In the genomic region with DNA sequence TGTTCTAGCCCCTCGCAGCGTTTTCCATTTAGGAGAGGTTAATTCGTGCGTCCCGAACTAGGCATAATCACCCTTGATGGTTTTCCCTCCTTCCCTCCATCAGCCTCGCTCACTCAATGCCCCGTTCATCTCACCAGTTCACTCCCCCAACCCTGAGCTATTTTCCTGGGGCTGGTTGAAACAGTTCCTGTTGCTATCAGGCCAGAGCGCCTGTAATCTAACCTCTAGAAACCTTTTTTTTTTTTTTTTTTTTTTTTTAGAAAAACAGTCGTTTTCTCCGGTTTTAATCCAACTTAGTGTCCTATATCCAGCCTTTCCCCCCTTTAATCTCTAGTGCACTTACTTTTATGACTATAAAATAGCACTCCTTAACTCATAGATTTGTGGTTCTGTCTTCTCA, we compare ENCODE assay signal across 8 mouse cellular contexts. TPM values are rescaled to one million over a fixed set of nuclear protein-coding genes. Genes with fewer than 3 reads are reported as not detected.
A peak's percentile ranks its signal among the peaks of the same experiment; 100 is the strongest.
DNase-seq lines count a peak whose midpoint lies in the region; ATAC-seq and TF ChIP-seq lines count a peak whose summit lies in the region.

No protein-coding gene starts in this region.

- no peak for DNase-seq in heart, adult 9 months (ENCODE audit: low spot score in 2 of 2)
- no peak for DNase-seq in ES-E14 (ENCODE audit: low read depth, low spot score)
- no peak for DNase-seq in adrenal gland, adult (ENCODE audit: inconsistent age in 2 of 2, low spot score in 1 of 2)

- H3K36me3 ChIP-seq in heart, embryonic 14.5 days (ENCODE audit: control insufficient read depth, insufficient read depth, low read length) = no peaks in the 10 kb centered on the region
- H3K36me3 ChIP-seq in ES-E14 (ENCODE audit: control insufficient read depth, insufficient read depth, low read length, poor library complexity, severe bottlenecking) = no peaks in the 10 kb centered on the region
- no peaks in the 10 kb centered on the region for H3K36me3 ChIP-seq in forebrain, embryonic 15.5 days
- H3K36me3 ChIP-seq in liver, embryonic 16.5 days (ENCODE audit: control insufficient read depth, insufficient read depth) = no peaks in the 10 kb centered on the region

- in situ Hi-C loops in ES-E14 (cut with MboI; ENCODE audit: low sequenced_read_pairs in 2 of 2, unreplicated experiment in 2 of 2) = loop anchor here in 1 of 2 experiments (25.0 kb wide), 1 partner anchor 168 kb away; no protein-coding TSS in a partner anchor

- peak overlapping the region; percentile 74 to 95 for H3K27ac ChIP-seq in heart, embryonic 14.5 days (replicated peaks in 1 of 2; ENCODE audit: control insufficient read depth in 1 of 2, insufficient read depth in 1 of 2, low read depth in 2 of 2, low read length in 2 of 2)
- no peak overlapping the region for H3K27ac ChIP-seq in ES-E14 (ENCODE audit: insufficient read depth, low read depth, low read length, poor library complexity, severe bottlenecking)
- H3K27ac ChIP-seq in forebrain, embryonic 15.5 days (replicated peaks) = 0 out of 2 replicates have a peak overlapping the region, but pooled peaks have one; percentile 73
- peak overlapping the region; percentile 98 for H3K27ac ChIP-seq in liver, embryonic 16.5 days (ENCODE audit: low read length)

- no peaks in the 10 kb centered on the region for H3K27me3 ChIP-seq in heart, embryonic 14.5 days (ENCODE audit: control insufficient read depth, insufficient read depth, low read length)
- H3K27me3 ChIP-seq in forebrain, embryonic 15.5 days = no peaks in the 10 kb centered on the region
- H3K27me3 ChIP-seq in liver, embryonic 16.5 days (ENCODE audit: control insufficient read depth, insufficient read depth, low read depth, low read length) = no peaks in the 10 kb centered on the region

- H3K9ac ChIP-seq in heart, embryonic 14.5 days (ENCODE audit: low read length) = peak overlapping the region; percentile 77
- peak overlapping the region; percentile 77; the same call in 1 of the 2 replicates for H3K9ac ChIP-seq in ES-E14 (ENCODE audit: insufficient read depth, low read depth, low read length, poor library complexity, severe bottlenecking)
- peak overlapping the region; percentile 71 for H3K9ac ChIP-seq in forebrain, embryonic 15.5 days (replicated peaks)
- H3K9ac ChIP-seq in liver, embryonic 16.5 days (ENCODE audit: low read depth, low read length) = peak overlapping the region; percentile 88

- H3K4me3 ChIP-seq in heart, embryonic 14.5 days (ENCODE audit: control insufficient read depth in 1 of 2, insufficient read depth in 1 of 2, low read depth in 1 of 2, low read length in 2 of 2) = peak overlapping the region; percentile 59 to 60
- H3K4me3 ChIP-seq in ES-E14 (ENCODE audit: insufficient read depth in 1 of 2, low read depth in 1 of 2, low read length in 2 of 2, poor library complexity in 1 of 2, severe bottlenecking in 1 of 2) = peak overlapping the region; percentile 82
- H3K4me3 ChIP-seq in forebrain, embryonic 15.5 days = peak overlapping the region; percentile 75
- H3K4me3 ChIP-seq in liver, embryonic 16.5 days (ENCODE audit: low read depth, low read length) = peak overlapping the region; percentile 78

- ATAC-seq in heart, embryonic 14.5 days (ENCODE audit: insufficient number of reproducible peaks, insufficient read depth, low FRiP score, low read depth) = no peak
- ATAC-seq in forebrain, embryonic 15.5 days (replicated peaks) = peak; percentile 4; the same call in 1 of the 2 replicates
- ATAC-seq in liver, embryonic 16.5 days (ENCODE audit: low read depth) = no peak
- ATAC-seq in cerebellum, adult (ENCODE audit: insufficient number of reproducible peaks, low FRiP score, low TSS enrichment) = no peak
- no peak for ATAC-seq in megakaryocyte progenitor cell, adult 5-6 weeks (replicated peaks; ENCODE audit: poor library complexity)

- peak overlapping the region; percentile 93 for H3K4me2 ChIP-seq in heart, embryonic 14.5 days (ENCODE audit: low read length)
- peak overlapping the region; percentile 75 for H3K4me2 ChIP-seq in forebrain, embryonic 15.5 days (replicated peaks)
- peak overlapping the region; percentile 82 for H3K4me2 ChIP-seq in liver, embryonic 16.5 days (ENCODE audit: low read depth, low read length)

- H3K9me3 ChIP-seq in heart, embryonic 14.5 days (ENCODE audit: control insufficient read depth, low read length) = no peaks in the 10 kb centered on the region
- H3K9me3 ChIP-seq in ES-E14 (ENCODE audit: control insufficient read depth, insufficient read depth, low read depth, low read length) = no peaks in the 10 kb centered on the region
- H3K9me3 ChIP-seq in forebrain, embryonic 15.5 days = no peaks in the 10 kb centered on the region
- H3K9me3 ChIP-seq in liver, embryonic 16.5 days (replicated peaks; ENCODE audit: control insufficient read depth, low read length) = no peaks in the 10 kb centered on the region

- peaks cover 3 to 8% of the 10 kb centered on the region in 2 experiments for H3K4me1 ChIP-seq in heart, embryonic 14.5 days (ENCODE audit: control insufficient read depth in 2 of 2, insufficient read depth in 2 of 2, low read length in 2 of 2)
- peaks cover 2 to 6% of the 10 kb centered on the region in 2 experiments; a peak in 3 of 4 replicates for H3K4me1 ChIP-seq in ES-E14 (ENCODE audit: control insufficient read depth in 2 of 2, insufficient read depth in 2 of 2, low read length in 2 of 2, poor library complexity in 1 of 2)
- H3K4me1 ChIP-seq in forebrain, embryonic 15.5 days = peaks cover 18% of the 10 kb centered on the region
- H3K4me1 ChIP-seq in liver, embryonic 16.5 days (ENCODE audit: control insufficient read depth, low read depth, low read length) = peaks cover 41% of the 10 kb centered on the region

- whole genome bisulfite sequencing in heart, embryonic 14.5 days = 2% methylated on average over 10 of the region's 10 CpGs
- 5% methylated on average over 10 of the region's 10 CpGs for whole genome bisulfite sequencing in forebrain, embryonic 15.5 days
- WGBS in liver, embryonic 16.5 days (ENCODE audit: insufficient replicate concordance) = 3% methylated on average over 10 of the region's 10 CpGs

TF ChIP-seq in ES-E14, 5 proteins besides CTCF, POLR2A, EP300 and RAD21:
- TF ChIP-seq HCFC1 (IDR thresholded peaks at IDR 0.05; ENCODE audit: borderline replicate concordance, insufficient read depth, low read length) (no peak), ZNF384 (IDR thresholded peaks at IDR 0.05; ENCODE audit: low read depth, low read length) (no peak), CHD2 (IDR thresholded peaks at IDR 0.05; ENCODE audit: low read depth, low read length) (no peak), MAFK (IDR thresholded peaks at IDR 0.05; ENCODE audit: insufficient read depth, low read depth, low read length) (no peak), ZC3H11A (IDR thresholded peaks at IDR 0.05; ENCODE audit: borderline replicate concordance, low read depth, low read length) (no peak)
TF ChIP-seq in ES-E14: peak in this region for 0.

RNA-seq across cellular contexts. Expression of a gene that starts 0.8 kb away (rescaled TPM):
- polyA plus RNA-seq in heart, embryonic 14.5 days (2014; fragmentation: Nextera tagmentation; extraction: Ambion mirVana) = 1.6 and 1.8 TPM in 2 replicates
- total RNA-seq in ES-E14 (2012; rRNA removed) = 4.3 TPM in 2 replicates
- polyA plus RNA-seq in forebrain, embryonic 15.5 days (2015; fragmentation: Nextera tagmentation; extraction: Ambion mirVana) = 3.8 and 3.9 TPM in 2 replicates
- 3.1 and 3.3 TPM in 2 replicates for polyA plus RNA-seq in liver, embryonic 16.5 days (2015; fragmentation: Nextera tagmentation; extraction: Ambion mirVana)
- 2.0 and 4.5 TPM in 2 replicates for total RNA-seq in megakaryocyte progenitor cell, adult 5-6 weeks (2015)
- total RNA-seq in megakaryocyte progenitor cell, adult 5-6 weeks (2017) = 2.5 and 4.1 TPM in 2 replicates

RNA-seq across cellular contexts. Expression of a gene that starts 38.4 kb away (rescaled TPM):
- polyA plus RNA-seq in heart, embryonic 14.5 days (2014; fragmentation: Nextera tagmentation; extraction: Ambion mirVana) = 19.7 and 22.2 TPM in 2 replicates
- total RNA-seq in ES-E14 (2012; rRNA removed) = 10.3 and 11.4 TPM in 2 replicates
- polyA plus RNA-seq in forebrain, embryonic 15.5 days (2015; fragmentation: Nextera tagmentation; extraction: Ambion mirVana) = 8.5 and 10.3 TPM in 2 replicates
- polyA plus RNA-seq in liver, embryonic 16.5 days (2015; fragmentation: Nextera tagmentation; extraction: Ambion mirVana) = 5.7 and 6.1 TPM in 2 replicates
- 0.95 and 2.6 TPM in 2 replicates for total RNA-seq in megakaryocyte progenitor cell, adult 5-6 weeks (2015)
- 0.33 and 2.5 TPM in 2 replicates for total RNA-seq in megakaryocyte progenitor cell, adult 5-6 weeks (2017)
